Mouse (Mus musculus) C2C12 (cell line): ENCODE results near the gene Slc25a36. TPM values are rescaled to one million over a fixed set of nuclear protein-coding genes. Genes with fewer than 3 reads are reported as not detected.

Experiments used
- H3K27me3 ChIP-seq: one replicate; pipeline ENCODE4 v1.6.1; 2011; ENCODE audit not compliant: control insufficient read depth, insufficient read depth, insufficient read length
- H3K36me3 ChIP-seq: one replicate; pipeline ENCODE4 v1.6.1; 2011; ENCODE audit not compliant: control insufficient read depth, insufficient read depth
- H3K4me3 ChIP-seq: one replicate; pipeline ENCODE4 v1.5.1; 2011; ENCODE audit warnings: mild to moderate bottlenecking, control low read depth; ENCODE audit not compliant: poor library complexity, insufficient read depth, severe bottlenecking
- H3K79me2 ChIP-seq: one replicate; pipeline ENCODE4 v1.6.1; 2011; ENCODE audit not compliant: control insufficient read depth, insufficient read depth
- H3K79me3 ChIP-seq: one replicate; pipeline ENCODE4 v1.6.1; 2011; ENCODE audit warnings: low read depth, control low read depth
- H3ac ChIP-seq: one replicate; pipeline ENCODE3; 2011; ENCODE audit warnings: low read depth; ENCODE audit not compliant: control insufficient read depth, insufficient read length
- CEBPB ChIP-seq: IDR thresholded peaks from one replicate; pipeline ENCODE4 v1.6.1; 2011; ENCODE audit warnings: low read depth, mild to moderate bottlenecking, control low read depth, moderate library complexity
- CTCF ChIP-seq: IDR thresholded peaks from one replicate; pipeline ENCODE4 v1.5.1; 2011; ENCODE audit not compliant: control insufficient read depth, insufficient read depth, insufficient read length
- FOSL1 ChIP-seq: IDR thresholded peaks from one replicate; pipeline ENCODE4 v1.8.0; 2011; ENCODE audit warnings: mild to moderate bottlenecking, low read length; ENCODE audit not compliant: poor library complexity, insufficient read depth, severe bottlenecking
- MAX ChIP-seq: IDR thresholded peaks from one replicate; pipeline ENCODE4 v1.6.1; 2011; ENCODE audit warnings: mild to moderate bottlenecking, control low read depth
- MYOD1 ChIP-seq: IDR thresholded peaks from one replicate; pipeline ENCODE4 v1.6.1; 2011; ENCODE audit warnings: low read depth; ENCODE audit not compliant: control insufficient read depth, insufficient read length
- MYOG ChIP-seq: IDR thresholded peaks from one replicate; pipeline ENCODE4 v1.6.1; 2011; ENCODE audit not compliant: control insufficient read depth, insufficient read length; ENCODE audit errors: extremely low read depth
- USF1 ChIP-seq: IDR thresholded peaks from one replicate; pipeline ENCODE4 v1.6.1; 2011; ENCODE audit warnings: low read depth, mild to moderate bottlenecking, control low read depth, moderate library complexity
- polyA plus RNA-seq: library from polyadenylated mRNA; unstranded; fragments of >200 nt; fragmentation: generic; extraction: Trizol; gene quantifications from one replicate; pipeline ENCODE4 v1.2.1, GENCODE M21; 2012; ENCODE audit warnings: missing spikeins

Slc25a36 gene
- polyA plus RNA-seq, 1 experiment = 4.9 TPM

DNA sequence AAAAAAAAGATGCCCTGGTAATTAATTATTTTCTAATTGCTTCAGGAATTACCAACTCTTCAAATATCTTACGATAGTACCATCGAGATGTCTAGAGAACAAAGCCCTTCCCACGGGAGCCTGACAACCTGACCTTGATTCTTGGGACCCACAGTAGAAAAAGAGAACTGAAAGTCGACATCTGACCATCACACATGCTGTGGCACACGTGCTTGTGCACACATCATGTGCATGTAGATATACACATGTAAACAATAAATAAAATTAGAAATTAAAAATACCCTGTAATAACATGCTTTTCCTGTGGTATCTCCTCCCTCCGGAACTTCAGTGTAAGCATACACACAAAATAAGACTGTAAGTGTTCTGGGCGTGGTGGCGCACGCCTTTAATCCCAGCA lies 49.3 kb downstream of the Slc25a36 start:
- Histone ChIP-seq H3K79me2 (no peaks in the 10 kb centered on the region), H3K4me3 (no peak overlapping the region), H3ac (no peak overlapping the region), H3K36me3 (no peaks in the 10 kb centered on the region), H3K27me3 (no peaks in the 10 kb centered on the region), H3K79me3 (no peaks in the 10 kb centered on the region)
- TF ChIP-seq MYOD1 (no peak), CTCF (no peak), USF1 (no peak), MYOG (no peak), CEBPB (no peak), FOSL1 (no peak), MAX (no peak)

DNA sequence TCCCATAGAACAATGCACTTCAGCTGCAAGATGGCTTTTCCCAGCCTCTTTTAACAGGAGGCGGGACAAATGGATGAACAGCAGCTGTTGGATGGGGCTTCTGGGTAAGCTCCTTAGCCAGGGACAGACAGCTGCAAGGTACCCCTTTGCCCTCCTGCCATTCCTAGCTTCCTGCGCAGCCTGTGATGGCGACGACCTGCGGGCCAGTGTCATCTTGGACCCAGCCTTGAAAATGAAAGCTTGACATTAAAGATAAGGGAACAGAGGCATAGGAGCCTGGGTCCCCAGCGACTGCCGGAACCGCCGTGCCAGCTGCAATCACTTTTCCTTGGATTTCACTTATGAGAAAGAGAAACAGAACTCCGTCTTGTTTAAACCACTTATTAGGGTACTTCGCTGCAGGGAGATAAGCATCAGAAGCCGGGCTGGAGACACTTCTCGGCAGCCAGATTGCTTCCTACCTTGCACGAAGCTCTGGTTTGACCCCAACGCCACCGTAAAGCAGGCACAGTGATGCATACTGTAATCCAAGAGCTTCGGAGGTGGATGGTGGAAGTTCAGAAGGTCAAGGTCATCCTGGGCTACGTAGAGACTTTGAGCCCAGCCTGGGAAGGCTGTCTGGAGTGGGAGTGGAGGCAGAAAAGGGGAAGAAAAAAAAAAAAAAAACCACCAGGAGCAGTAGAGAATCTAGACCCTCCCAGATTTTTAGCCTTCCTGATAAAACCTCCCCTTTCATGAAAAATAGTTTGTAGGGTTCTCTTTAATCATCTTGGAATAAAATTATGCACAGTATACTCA lies 54.2 kb downstream of the Slc25a36 start:
- Histone ChIP-seq H3K27me3 (no peaks in the 10 kb centered on the region), H3K4me3 (no peak overlapping the region), H3K36me3 (no peaks in the 10 kb centered on the region), H3K79me3 (no peaks in the 10 kb centered on the region), H3K79me2 (no peaks in the 10 kb centered on the region), H3ac (no peak overlapping the region)
- TF ChIP-seq MAX (no peak), FOSL1 (no peak), USF1 (no peak), CEBPB (no peak), MYOD1 (no peak), MYOG (no peak), CTCF (no peak)

- TF ChIP-seq MYOG (no peak), FOSL1 (no peak), MYOD1 (no peak), CEBPB (no peak), USF1 (no peak), CTCF (no peak), MAX (no peak)
- H3K27me3 ChIP-seq = no peaks in the 10 kb centered on the region
- no peaks in the 10 kb centered on the region for H3K79me2 ChIP-seq
- H3K79me3 ChIP-seq = no peaks in the 10 kb centered on the region
- H3K4me3 ChIP-seq = no peak overlapping the region
- no peak overlapping the region for H3ac ChIP-seq
- no peaks in the 10 kb centered on the region for H3K36me3 ChIP-seq
Measured at GRCm38 (mm10) chr9:97055906-97056305, 55.1 kb downstream of the Slc25a36 start.

- H3K36me3 ChIP-seq = no peaks in the 10 kb centered on the region
- H3K79me3 ChIP-seq = no peaks in the 10 kb centered on the region
- H3K27me3 ChIP-seq = no peaks in the 10 kb centered on the region
- no peaks in the 10 kb centered on the region for H3K79me2 ChIP-seq
- TF ChIP-seq MAX = no peak
- TF ChIP-seq MYOG = no peak
- TF ChIP-seq FOSL1 = no peak
- TF ChIP-seq CEBPB = no peak
- TF ChIP-seq USF1 = no peak
- no peak for TF ChIP-seq MYOD1
- no peak for TF ChIP-seq CTCF
- H3K4me3 ChIP-seq = no peak overlapping the region
- H3ac ChIP-seq = no peak overlapping the region
Measured at GRCm38 (mm10) chr9:97051176-97051575, 59.8 kb downstream of the Slc25a36 start.

- no peaks in the 10 kb centered on the region for H3K79me3 ChIP-seq
- H3ac ChIP-seq = no peak overlapping the region
- H3K36me3 ChIP-seq = no peaks in the 10 kb centered on the region
- no peak for TF ChIP-seq CEBPB
- no peak for TF ChIP-seq MYOG
- TF ChIP-seq USF1 = no peak
- TF ChIP-seq FOSL1 = no peak
- TF ChIP-seq CTCF = no peak
- no peak overlapping the region for H3K4me3 ChIP-seq
- no peaks in the 10 kb centered on the region for H3K79me2 ChIP-seq
- H3K27me3 ChIP-seq = peaks cover 4% of the 10 kb centered on the region
Measured at GRCm38 (mm10) chr9:97046240-97046639, 64.7 kb downstream of the Slc25a36 start.

GRCm38 (mm10) chr9:97041633-97042032 lies 69.3 kb downstream of the Slc25a36 start:
- Histone ChIP-seq H3K4me3 (no peak overlapping the region), H3K79me3 (no peaks in the 10 kb centered on the region), H3ac (no peak overlapping the region), H3K79me2 (no peaks in the 10 kb centered on the region), H3K27me3 (peaks cover 8% of the 10 kb centered on the region), H3K36me3 (no peaks in the 10 kb centered on the region)
- TF ChIP-seq MYOD1 = no peak
